Mouse (Mus musculus): ENCODE data around the gene Add1. TPM values are rescaled to one million over a fixed set of nuclear protein-coding genes. Genes with fewer than 3 reads are reported as not detected.

The Add1 gene
- polyA plus RNA-seq, 1 experiment from 2014 or later: 206 TPM

DNA sequence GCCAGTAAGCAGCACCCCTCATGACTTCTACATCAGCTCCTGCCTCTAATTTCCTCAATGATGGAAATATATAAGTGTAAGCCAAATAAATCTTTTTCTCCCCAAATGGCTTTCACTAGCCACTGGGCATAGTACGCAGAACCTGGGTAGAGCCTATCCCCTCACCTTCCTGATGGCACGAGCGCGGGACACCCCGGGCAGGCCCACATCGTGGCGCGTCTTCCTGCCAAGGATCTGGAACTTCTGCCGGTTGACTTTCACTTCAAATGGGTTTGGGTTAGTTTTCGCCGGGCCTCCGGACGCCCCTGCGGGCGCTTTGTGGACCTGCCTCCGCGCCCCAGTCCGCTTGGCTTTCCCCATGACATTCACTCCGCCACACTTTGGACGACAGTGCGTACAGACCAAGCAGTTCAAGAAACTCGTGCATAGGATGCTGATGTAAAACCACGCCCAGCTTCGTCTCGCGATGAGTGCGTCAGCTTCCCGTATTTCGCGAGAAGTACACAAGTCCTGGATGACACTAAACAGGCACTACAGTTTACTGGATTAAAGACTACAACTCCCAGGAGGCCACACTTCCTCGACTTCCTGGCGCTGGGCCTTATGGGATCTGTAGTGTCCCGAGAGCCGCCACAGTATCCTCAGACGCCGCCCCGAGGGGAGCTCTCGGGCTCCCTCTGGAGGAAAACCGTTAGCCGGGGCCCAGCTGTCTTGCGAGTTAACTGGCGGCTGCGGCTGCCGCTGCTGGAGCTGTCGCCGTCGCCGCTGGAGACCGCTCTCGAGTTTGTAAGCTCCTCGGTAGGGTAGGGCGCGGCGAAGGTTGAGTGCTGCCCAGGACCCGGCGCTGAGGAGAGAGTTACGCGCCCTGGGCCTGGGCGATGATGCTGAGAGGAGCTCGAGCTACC lies 86.5 kb downstream of the Add1 start, which contains the start of the genes Nop14 and Grk4:
Gene Nop14 (minus strand): TSS at position 463 of the 905 bp plus-strand sequence.
Gene Grk4 (plus strand): TSS at position 694 of the 905 bp plus-strand sequence.
- Histone ChIP-seq H3K9ac (peak within 1 kb of the TSS; percentile 67), H3K9me3 (no peaks in the 10 kb centered on the region), H3K36me3 (peaks cover 15% of the 10 kb centered on the region), H3K4me3 (peak within 1 kb of the TSS; percentile 86), H3K4me1 (peaks cover 12% of the 10 kb centered on the region), H3K27ac (peak within 1 kb of the TSS; percentile 90), H3K4me2 (peak within 1 kb of the TSS; percentile 68), H3K27me3 (no peaks in the 10 kb centered on the region)
- WGBS: under 1% methylated on average over 60 of the region's 60 CpGs
- peak; percentile 100 for ATAC-seq (ENCODE audit: borderline replicate concordance, extremely low read depth, low FRiP score, low TSS enrichment)

DNA sequence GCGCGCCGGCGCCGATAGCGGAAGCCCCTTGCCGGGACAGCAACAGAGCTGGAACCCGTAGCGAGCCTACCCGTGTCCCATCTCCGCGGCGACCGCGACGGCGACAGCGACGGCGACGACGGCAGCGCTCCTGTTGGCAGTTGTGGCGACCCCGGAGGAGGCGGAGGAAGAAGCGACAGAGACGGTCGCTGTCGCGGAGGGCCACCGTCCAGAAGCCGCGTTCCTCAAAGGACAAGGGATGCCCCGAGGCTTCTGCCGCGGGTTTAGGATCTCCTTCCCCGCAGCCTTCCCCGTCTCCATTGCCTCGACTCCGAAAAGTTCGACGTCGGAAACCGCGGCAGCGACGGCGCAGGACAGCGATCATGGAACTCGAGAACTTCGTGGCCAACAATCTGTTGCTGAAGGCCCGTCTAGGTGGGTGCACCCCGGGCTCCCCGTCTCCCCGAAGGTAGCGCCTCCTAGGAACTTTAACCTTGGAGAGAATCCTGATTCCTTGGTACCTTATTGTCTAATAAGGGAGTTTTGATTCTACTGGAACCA lies 87.2 kb downstream of the Add1 start:
- Histone ChIP-seq H3K36me3 (peaks cover 10% of the 10 kb centered on the region; the same call in 1 of the 2 replicates), H3K4me1 (peaks cover 12% of the 10 kb centered on the region), H3K9ac (peak overlapping the region; percentile 59), H3K9me3 (no peaks in the 10 kb centered on the region), H3K27me3 (no peaks in the 10 kb centered on the region), H3K4me3 (peak overlapping the region; percentile 86), H3K4me2 (peak overlapping the region; percentile 68), H3K27ac (peak overlapping the region; percentile 90)
- ATAC-seq (ENCODE audit: borderline replicate concordance, extremely low read depth, low FRiP score, low TSS enrichment): no peak
- under 1% methylated on average over 57 of the region's 57 CpGs for WGBS

DNA sequence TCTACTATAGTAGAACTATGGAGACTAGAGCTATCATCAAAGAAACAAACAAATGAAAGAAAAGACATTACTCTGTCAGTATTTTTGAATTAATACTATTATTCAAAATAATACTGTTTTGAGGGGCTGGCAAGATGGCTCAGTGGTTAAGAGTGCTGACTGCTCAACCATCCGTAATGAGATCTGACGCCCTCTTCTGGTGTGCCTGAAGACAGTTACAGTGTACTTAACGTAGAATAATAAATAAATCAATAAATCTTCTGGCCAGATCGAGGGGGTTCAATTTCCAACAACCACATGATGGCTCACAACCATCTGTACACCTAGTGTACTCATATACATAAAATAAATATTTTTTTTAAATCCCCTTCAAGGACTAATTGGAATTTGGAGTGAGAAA lies 88.4 kb downstream of the Add1 start:
- no peak overlapping the region for H3K4me3 ChIP-seq
- no peaks in the 10 kb centered on the region for H3K27me3 ChIP-seq
- no peaks in the 10 kb centered on the region for H3K9me3 ChIP-seq
- no peak overlapping the region for H3K27ac ChIP-seq
- peaks cover 12% of the 10 kb centered on the region for H3K4me1 ChIP-seq
- 0 out of 2 replicates have a peak, but pooled peaks cover 4% of the 10 kb centered on the region for H3K36me3 ChIP-seq
- WGBS: 76% methylated on average over 4 of the region's 4 CpGs
- no peak overlapping the region for H3K4me2 ChIP-seq
- no peak for ATAC-seq (ENCODE audit: borderline replicate concordance, extremely low read depth, low FRiP score, low TSS enrichment)
- no peak overlapping the region for H3K9ac ChIP-seq

DNA sequence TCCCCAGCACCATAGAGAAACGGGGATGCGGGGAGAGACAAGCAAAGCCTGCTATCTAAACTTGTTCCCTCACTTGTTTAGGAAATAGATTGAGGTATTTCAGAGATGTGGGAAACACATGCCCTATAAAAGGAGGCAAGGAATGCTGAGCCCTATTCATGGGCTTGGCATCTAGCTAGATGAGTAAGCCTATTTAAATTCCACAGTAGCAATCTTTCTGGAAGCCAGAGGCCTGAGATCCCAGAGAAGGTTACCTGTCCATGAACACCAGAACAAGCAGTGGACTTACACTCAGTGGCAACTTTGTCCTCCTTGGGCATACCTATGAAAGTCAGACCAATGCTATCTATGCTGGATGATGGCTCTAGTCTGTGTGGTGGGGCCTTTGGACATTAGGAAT lies 89.8 kb downstream of the Add1 start:
- ATAC-seq (ENCODE audit: borderline replicate concordance, extremely low read depth, low FRiP score, low TSS enrichment): no peak
- H3K27me3 ChIP-seq: no peaks in the 10 kb centered on the region
- H3K4me3 ChIP-seq: no peak overlapping the region
- no peaks in the 10 kb centered on the region for H3K36me3 ChIP-seq
- 94% methylated on average over 2 of the region's 2 CpGs for WGBS
- H3K4me2 ChIP-seq: no peak overlapping the region
- peaks cover 12% of the 10 kb centered on the region for H3K4me1 ChIP-seq
- H3K9ac ChIP-seq: no peak overlapping the region
- no peaks in the 10 kb centered on the region for H3K9me3 ChIP-seq
- H3K27ac ChIP-seq: no peak overlapping the region

DNA sequence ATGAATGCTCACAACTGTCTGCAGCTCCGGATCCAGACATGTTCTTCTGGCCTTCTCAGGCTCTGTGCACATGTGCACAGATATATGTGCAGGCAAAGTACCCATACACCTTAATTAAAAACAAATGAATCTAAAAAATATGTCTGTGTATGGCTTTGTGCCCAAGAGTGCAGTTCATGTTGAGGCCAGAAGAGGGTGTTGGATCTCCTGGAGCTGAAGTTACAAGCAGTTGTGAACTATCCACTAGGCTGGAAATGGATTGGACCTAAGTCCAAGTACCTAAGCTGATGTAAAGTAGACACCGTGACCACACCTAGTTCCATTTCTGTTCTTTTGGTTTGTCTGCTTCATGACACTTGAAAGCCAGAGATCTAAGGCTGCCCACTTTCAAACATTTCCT lies 96.0 kb downstream of the Add1 start:
- H3K4me2 ChIP-seq: no peak overlapping the region
- WGBS: 86% methylated on average over 2 of the region's 2 CpGs
- no peak overlapping the region for H3K9ac ChIP-seq
- no peak for ATAC-seq (ENCODE audit: borderline replicate concordance, extremely low read depth, low FRiP score, low TSS enrichment)
- H3K9me3 ChIP-seq: no peaks in the 10 kb centered on the region
- H3K36me3 ChIP-seq: no peaks in the 10 kb centered on the region
- H3K27ac ChIP-seq: no peak overlapping the region
- no peaks in the 10 kb centered on the region for H3K4me1 ChIP-seq
- H3K27me3 ChIP-seq: no peaks in the 10 kb centered on the region
- no peak overlapping the region for H3K4me3 ChIP-seq

DNA sequence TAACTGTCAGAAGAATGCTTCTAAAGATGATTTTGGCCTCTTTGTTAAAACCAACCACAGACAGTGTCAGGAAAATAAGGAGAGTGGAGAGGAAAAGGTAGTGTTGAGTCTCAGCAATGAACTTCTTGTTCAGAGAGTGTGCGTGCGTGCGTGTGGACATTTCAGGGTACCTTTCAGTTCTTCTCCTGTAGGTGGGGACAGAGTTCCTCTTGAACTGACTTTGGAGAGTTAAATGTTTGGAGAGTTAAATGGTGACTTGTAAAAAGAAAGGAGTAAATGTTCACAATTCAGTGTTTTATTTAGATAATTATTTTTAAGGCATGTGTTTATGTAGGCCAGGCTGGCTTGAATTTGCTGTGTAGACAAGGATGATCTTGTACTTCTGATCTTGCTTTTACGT lies 96.8 kb downstream of the Add1 start:
- Histone ChIP-seq H3K36me3 (no peaks in the 10 kb centered on the region), H3K4me3 (no peak overlapping the region), H3K9me3 (no peaks in the 10 kb centered on the region), H3K4me2 (no peak overlapping the region), H3K27ac (no peak overlapping the region), H3K27me3 (no peaks in the 10 kb centered on the region), H3K4me1 (no peaks in the 10 kb centered on the region), H3K9ac (no peak overlapping the region)
- 74% methylated on average over 4 of the region's 4 CpGs for WGBS
- no peak for ATAC-seq (ENCODE audit: borderline replicate concordance, extremely low read depth, low FRiP score, low TSS enrichment)

Small RNAs within 50 kb of the gene (microRNA-seq; reads per million reads assigned to microRNA genes)
- gene Mir7036b: 0.56 reads per million

Other genes with a start within 250 kb of the Add1 start
- gene Rnf4, start 237.4 kb upstream of the Add1 start, polyA plus RNA-seq (2015; fragmentation: Nextera tagmentation; extraction: Ambion mirVana): 163 and 164 TPM in 2 replicates
- gene Fam193a, start 203.7 kb upstream of the Add1 start, polyA plus RNA-seq (2015; fragmentation: Nextera tagmentation; extraction: Ambion mirVana): 10.8 and 11.7 TPM in 2 replicates
- gene Tnip2, start 59.7 kb upstream of the Add1 start, polyA plus RNA-seq (2015; fragmentation: Nextera tagmentation; extraction: Ambion mirVana): 18.2 and 21.5 TPM in 2 replicates
- 6.9 and 8.1 TPM in 2 replicates for gene Sh3bp2, start 47.8 kb upstream of the Add1 start, polyA plus RNA-seq (2015; fragmentation: Nextera tagmentation; extraction: Ambion mirVana)
- gene Mfsd10, start 63.5 kb downstream of the Add1 start, polyA plus RNA-seq (2015; fragmentation: Nextera tagmentation; extraction: Ambion mirVana): 146 and 147 TPM in 2 replicates
- 21.2 and 21.3 TPM in 2 replicates for gene Nop14, start 86.5 kb downstream of the Add1 start, polyA plus RNA-seq (2015; fragmentation: Nextera tagmentation; extraction: Ambion mirVana)
- gene Grk4, start 86.7 kb downstream of the Add1 start, polyA plus RNA-seq (2015; fragmentation: Nextera tagmentation; extraction: Ambion mirVana): 1.9 and 2.2 TPM in 2 replicates
- gene Htt, start 188.1 kb downstream of the Add1 start, polyA plus RNA-seq (2015; fragmentation: Nextera tagmentation; extraction: Ambion mirVana): 11.1 and 13.5 TPM in 2 replicates

Data from lung, embryonic 15.5 days (tissue).